Mouse (Mus musculus) lung, postnatal 0 days (tissue): ENCODE data around the gene Mbd4.

ENCODE experiments used
- CTCF ChIP-seq: IDR thresholded peaks from 2 replicates; pipeline ENCODE4 v1.5.1; 2016; ENCODE audit warnings: antibody characterized with exemption, mild to moderate bottlenecking
- EP300 ChIP-seq: IDR thresholded peaks from 2 replicates; pipeline ENCODE4 v1.6.1; 2016; ENCODE audit warnings: antibody characterized with exemption, mild to moderate bottlenecking, control low read depth

DNA sequence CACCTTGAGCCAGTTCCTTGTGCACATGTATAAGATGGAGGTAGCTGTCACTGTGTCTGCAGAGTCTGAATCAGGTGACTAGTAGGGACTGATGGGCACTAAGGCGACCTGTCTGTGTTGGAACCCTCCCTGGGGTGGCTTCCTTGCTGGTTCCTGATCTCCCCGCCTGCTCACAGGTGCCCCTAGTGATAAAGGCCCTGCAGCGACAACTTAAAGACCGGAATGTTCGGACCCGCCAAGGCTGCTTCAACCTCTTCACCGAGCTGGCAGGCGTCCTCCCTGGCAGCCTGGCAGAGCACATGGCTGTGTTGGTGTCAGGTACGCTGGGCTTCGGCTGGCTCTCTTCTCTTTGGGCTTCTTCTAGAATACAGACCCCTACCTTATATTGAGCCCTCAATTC lies 62.2 kb downstream of the Mbd4 start:
- TF ChIP-seq CTCF, result no peak
- no peak for TF ChIP-seq EP300
